Mouse (Mus musculus) CH12.LX (cell line): ENCODE results near the gene Ubash3b. TPM values are rescaled to one million over a fixed set of nuclear protein-coding genes. Genes with fewer than 3 reads are reported as not detected.

Experiments used
- DNase-seq: peaks from one replicate; pipeline ENCODE4 v3.0.0-alpha.2; 2013; ENCODE audit errors: extremely low read depth
- H3K27ac ChIP-seq: 2 replicates; pipeline ENCODE4 v1.5.1; 2012; ENCODE audit warnings: low read depth, mild to moderate bottlenecking, control low read depth, moderate library complexity; ENCODE audit not compliant: insufficient read depth
- H3K27me3 ChIP-seq: replicated peaks from 2 replicates; pipeline ENCODE3; 2012; ENCODE audit warnings: inconsistent platforms
- H3K36me3 ChIP-seq, 2 experiments: replicated peaks in 1 of 2; 2 replicates each; pipeline versions ENCODE3 to v1.6.1; 2012; ENCODE audit warnings: inconsistent platforms in 1 of 2, low read length in 1 of 2, mild to moderate bottlenecking in 1 of 2, mixed read lengths in 1 of 2, moderate library complexity in 1 of 2; ENCODE audit not compliant: control insufficient read depth in 1 of 2, insufficient read depth in 1 of 2
- H3K4me1 ChIP-seq, 2 experiments: 2 replicates each; pipeline ENCODE4 v1.6.1; 2012; ENCODE audit warnings: inconsistent platforms in 1 of 2, moderate library complexity in 1 of 2; ENCODE audit not compliant: insufficient read depth in 2 of 2, control insufficient read depth in 1 of 2
- H3K4me2 ChIP-seq: 2 replicates; pipeline ENCODE4 v1.6.1; 2012; ENCODE audit warnings: low read depth, mild to moderate bottlenecking, control low read depth; ENCODE audit not compliant: poor library complexity, insufficient read depth, severe bottlenecking
- H3K4me3 ChIP-seq, 3 experiments: fragments of 150-350 bp in 1 of 3; sonication (generic) in 1 of 3; replicated peaks in 1 of 3; 2 replicates each; pipeline versions ENCODE3 to v1.5.1; 2011 to 2012; ENCODE audit warnings: low read depth in 2 of 3, low read length in 2 of 3, mild to moderate bottlenecking in 2 of 3, moderate library complexity in 2 of 3, control low read depth in 1 of 3, improper control_type of control experiment in 1 of 3, inconsistent platforms in 1 of 3, mixed read lengths in 1 of 3; ENCODE audit not compliant: poor library complexity in 1 of 3
- H3K79me2 ChIP-seq: replicated peaks from 2 replicates; pipeline ENCODE4 v1.6.1; 2012; ENCODE audit warnings: mild to moderate bottlenecking, moderate library complexity; ENCODE audit not compliant: control insufficient read depth, poor library complexity, insufficient read depth, severe bottlenecking; ENCODE audit errors: extremely low read depth
- H3K9ac ChIP-seq: 2 replicates; pipeline ENCODE4 v1.6.1; 2012; ENCODE audit warnings: low read depth, mild to moderate bottlenecking, control low read depth, moderate library complexity; ENCODE audit not compliant: insufficient read depth
- H3K9me3 ChIP-seq: replicated peaks from 2 replicates; pipeline ENCODE3; 2012; ENCODE audit warnings: low read length, inconsistent platforms, mixed read lengths
- CHD1 ChIP-seq: IDR thresholded peaks from 2 replicates; pipeline ENCODE4 v1.6.1; 2012; ENCODE audit warnings: low read depth, low read length, improper control_type of control experiment, inconsistent platforms
- CTCF ChIP-seq, 2 experiments: IDR thresholded peaks in 1 of 2; conservative IDR thresholded peaks in 1 of 2; 2 replicates each; pipeline ENCODE4 v1.5.1; 2011 to 2012; ENCODE audit warnings: low read depth in 2 of 2, low read length in 2 of 2, improper control_type of control experiment in 1 of 2, inconsistent platforms in 1 of 2, mild to moderate bottlenecking in 1 of 2, moderate library complexity in 1 of 2
- E2F4 ChIP-seq: IDR thresholded peaks from 2 replicates; pipeline ENCODE4 v1.6.1; 2011; ENCODE audit warnings: low read depth, low read length, improper control_type of control experiment; ENCODE audit not compliant: insufficient replicate concordance
- ELF1 ChIP-seq: IDR thresholded peaks from 2 replicates; pipeline ENCODE4 v1.6.1; 2014; ENCODE audit warnings: low read depth, mild to moderate bottlenecking, inconsistent platforms, low read length, improper control_type of control experiment
- ETS1 ChIP-seq: conservative IDR thresholded peaks from 2 replicates; pipeline ENCODE4 v1.6.1; 2012; ENCODE audit warnings: low read depth, mild to moderate bottlenecking, inconsistent platforms, low read length, improper control_type of control experiment, moderate library complexity
- GABPA ChIP-seq: IDR thresholded peaks from 2 replicates; pipeline ENCODE4 v1.6.1; 2012; ENCODE audit warnings: low read depth, low read length, improper control_type of control experiment, inconsistent platforms; ENCODE audit not compliant: insufficient replicate concordance
- HCFC1 ChIP-seq: IDR thresholded peaks from 2 replicates; pipeline ENCODE4 v1.6.1; 2012; ENCODE audit warnings: low read depth, mild to moderate bottlenecking, inconsistent platforms, low read length, improper control_type of control experiment
- IRF4 ChIP-seq: IDR thresholded peaks from 2 replicates; pipeline ENCODE4 v1.6.1; 2014; ENCODE audit warnings: low read depth, mild to moderate bottlenecking, inconsistent platforms, low read length, improper control_type of control experiment
- JUN ChIP-seq: IDR thresholded peaks from 2 replicates; pipeline ENCODE4 v1.6.1; 2011; ENCODE audit warnings: low read depth, mild to moderate bottlenecking, low read length, improper control_type of control experiment, moderate library complexity; ENCODE audit not compliant: insufficient read depth
- MAFK ChIP-seq: IDR thresholded peaks from 2 replicates; pipeline ENCODE4 v1.6.1; 2011; ENCODE audit warnings: low read length, improper control_type of control experiment; ENCODE audit not compliant: insufficient replicate concordance
- MEF2A ChIP-seq: IDR thresholded peaks from 2 replicates; pipeline ENCODE4 v1.6.1; 2014; ENCODE audit warnings: low read depth, mild to moderate bottlenecking, inconsistent platforms, low read length, improper control_type of control experiment, borderline replicate concordance
- MXI1 ChIP-seq: IDR thresholded peaks from 2 replicates; pipeline ENCODE4 v1.6.1; 2011; ENCODE audit warnings: mild to moderate bottlenecking, low read depth, low read length, improper control_type of control experiment
- MYC ChIP-seq: IDR thresholded peaks from 2 replicates; pipeline ENCODE4 v1.6.1; 2011; ENCODE audit warnings: low read depth, mild to moderate bottlenecking, improper control_type of control experiment, low read length
- NELFE ChIP-seq: IDR thresholded peaks from 2 replicates; pipeline ENCODE4 v1.6.1; 2011; ENCODE audit warnings: low read depth, low read length, improper control_type of control experiment
- PAX5 ChIP-seq: IDR thresholded peaks from 2 replicates; pipeline ENCODE4 v1.6.1; 2012; ENCODE audit warnings: low read length, inconsistent platforms, mixed read lengths
- RAD21 ChIP-seq: IDR thresholded peaks from 2 replicates; pipeline ENCODE4 v1.6.1; 2011; ENCODE audit warnings: low read depth, mild to moderate bottlenecking, low read length, improper control_type of control experiment, moderate library complexity
- RCOR1 ChIP-seq: conservative IDR thresholded peaks from 2 replicates; pipeline ENCODE4 v1.6.1; 2012; ENCODE audit warnings: low read depth, mild to moderate bottlenecking, inconsistent platforms, low read length, improper control_type of control experiment
- SIN3A ChIP-seq: IDR thresholded peaks from 2 replicates; pipeline ENCODE4 v1.6.1; 2012; ENCODE audit warnings: low read length, improper control_type of control experiment, inconsistent platforms
- SMC3 ChIP-seq: IDR thresholded peaks from 2 replicates; pipeline ENCODE4 v1.6.1; 2011; ENCODE audit warnings: low read depth, low read length, improper control_type of control experiment
- TBP ChIP-seq: conservative IDR thresholded peaks from 2 replicates; pipeline ENCODE4 v1.6.1; 2011; ENCODE audit warnings: low read depth, low read length, improper control_type of control experiment
- TCF12 ChIP-seq: IDR thresholded peaks from 2 replicates; pipeline ENCODE4 v1.6.1; 2014; ENCODE audit warnings: low read depth, mild to moderate bottlenecking, inconsistent platforms, low read length, improper control_type of control experiment
- USF2 ChIP-seq: conservative IDR thresholded peaks from 2 replicates; pipeline ENCODE4 v1.6.1; 2011; ENCODE audit warnings: low read depth, low read length, improper control_type of control experiment
- ZC3H11A ChIP-seq: IDR thresholded peaks from 2 replicates; pipeline ENCODE4 v1.6.1; 2012; ENCODE audit warnings: low read depth, mild to moderate bottlenecking, inconsistent platforms, low read length, improper control_type of control experiment
- ZKSCAN1 ChIP-seq: IDR thresholded peaks from 2 replicates; pipeline ENCODE4 v1.6.1; 2012; ENCODE audit warnings: low read depth, inconsistent platforms, low read length, improper control_type of control experiment, borderline replicate concordance
- ZMIZ1 ChIP-seq: IDR thresholded peaks from 2 replicates; pipeline ENCODE4 v1.6.1; 2012; ENCODE audit warnings: low read depth, mild to moderate bottlenecking, inconsistent platforms, low read length, improper control_type of control experiment
- ZNF384 ChIP-seq: IDR thresholded peaks from 2 replicates; pipeline ENCODE4 v1.6.1; 2012; ENCODE audit warnings: low read depth, low read length, improper control_type of control experiment, inconsistent platforms
- dilution Hi-C: fragments of 300-500 bp; cut with MboI; formaldehyde crosslinking; loops from 2 replicates; pipeline ENCODE4 v1.14.3; 2020; ENCODE audit warnings: low sequenced_read_pairs; ENCODE audit not compliant: extremely low pct_unique_long_range_greater_than_20kb, extremely low pct_ligation_motif_present
- in situ Hi-C: fragments of 300-500 bp; cut with MboI; formaldehyde crosslinking; loops from 3 replicates; pipeline ENCODE4 v1.14.3; 2019; ENCODE audit warnings: low sequenced_read_pairs, low pct_ligation_motif_present, low pct_unique_long_range_greater_than_20kb, mixed read lengths
- polyA plus RNA-seq: library from polyadenylated mRNA; unstranded; fragments of >175 nt; gene quantifications from 2 replicates; pipeline ENCODE4 v1.2.1, GENCODE M21; 2012; ENCODE audit warnings: low read depth; ENCODE audit not compliant: insufficient read length
- total RNA-seq, 2 experiments: library from RNA; depleted of rRNA; stranded (reverse); fragments of 300-350 nt in 1 of 2; fragments of >200 nt in 1 of 2; gene quantifications; 2 replicates each; pipeline ENCODE4 v1.2.3; 2012 to 2014

Gene Ubash3b
- total and polyA plus RNA-seq, 3 experiments = 2.8 to 4.6 (median 4.2) TPM

DNA sequence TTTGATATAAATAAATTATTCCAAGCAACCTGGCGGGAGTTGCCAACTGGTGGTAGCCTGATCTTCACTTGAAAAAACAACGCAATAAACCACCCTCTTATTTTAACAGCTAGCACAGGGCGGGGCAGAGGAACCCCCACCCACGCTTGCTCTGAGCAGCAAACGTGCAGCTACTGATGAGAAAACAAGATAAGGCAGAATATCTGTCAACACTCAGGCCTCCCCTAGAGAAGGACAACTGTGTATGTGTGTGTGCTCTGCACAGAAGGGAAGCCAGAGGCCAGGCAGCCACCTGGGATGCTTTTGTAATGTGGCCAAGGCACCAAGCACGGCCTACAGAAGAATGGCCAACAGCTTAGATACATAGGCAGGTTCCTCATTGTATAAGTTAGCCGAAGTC lies 43.4 kb downstream of the Ubash3b start:
- Histone ChIP-seq H3K27me3 (no peaks in the 10 kb centered on the region), H3K4me1 (peaks cover 17 to 50% of the 10 kb centered on the region in 2 experiments), H3K4me2 (no peak overlapping the region), H3K9me3 (no peaks in the 10 kb centered on the region), H3K9ac (no peak overlapping the region), H3K4me3 (no peak overlapping the region), H3K27ac (no peak overlapping the region), H3K79me2 (no peaks in the 10 kb centered on the region), H3K36me3 (no peaks in the 10 kb centered on the region)
- DNase-seq = no peak
- dilution Hi-C loops = no loop called here
- TF ChIP-seq CTCF (conservative IDR thresholded peaks at IDR 0.05 in 1 of 2, IDR thresholded peaks at IDR 0.05 in 1 of 2; ENCODE audit: low read depth in 2 of 2, low read length in 2 of 2) (no peak), ZKSCAN1 (no peak), NELFE (no peak), MXI1 (no peak), GABPA (no peak), MYC (no peak), ZMIZ1 (no peak), SMC3 (no peak), ZNF384 (no peak), HCFC1 (no peak), ETS1 (no peak), TCF12 (no peak)
- in situ Hi-C loops = no loop called here

DNA sequence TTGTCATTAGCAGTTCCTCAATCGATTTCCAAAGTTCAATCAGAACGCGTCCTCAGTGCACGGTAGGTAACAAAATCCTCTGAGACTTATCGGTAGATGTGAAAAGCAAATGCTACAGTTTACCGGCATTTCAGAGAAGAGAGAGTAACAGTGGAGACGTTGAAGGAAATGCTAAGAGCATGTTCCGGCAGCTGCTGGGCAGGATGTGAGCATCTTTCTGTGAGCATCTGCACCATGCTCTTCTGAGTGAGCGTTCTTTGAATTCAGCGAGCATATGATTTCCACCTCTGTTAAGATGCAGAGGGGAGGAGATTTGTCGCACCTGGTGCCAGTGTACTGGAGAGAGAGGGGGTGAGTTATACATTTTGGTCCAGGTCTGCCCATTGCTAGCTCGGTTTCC lies 45.4 kb downstream of the Ubash3b start:
- H3K9me3 ChIP-seq = peaks cover 3% of the 10 kb centered on the region
- H3K9ac ChIP-seq = no peak overlapping the region
- no peaks in the 10 kb centered on the region for H3K79me2 ChIP-seq
- no peak overlapping the region for H3K4me3 ChIP-seq
- H3K4me2 ChIP-seq = no peak overlapping the region
- peaks cover 16 to 43% of the 10 kb centered on the region in 2 experiments for H3K4me1 ChIP-seq
- H3K27me3 ChIP-seq = no peaks in the 10 kb centered on the region
- DNase-seq = no peak
- H3K27ac ChIP-seq = no peak overlapping the region
- no peaks in the 10 kb centered on the region for H3K36me3 ChIP-seq
- in situ Hi-C loops (no loop called here), dilution Hi-C loops (no loop called here)
- no peak for TF ChIP-seq RCOR1

DNA sequence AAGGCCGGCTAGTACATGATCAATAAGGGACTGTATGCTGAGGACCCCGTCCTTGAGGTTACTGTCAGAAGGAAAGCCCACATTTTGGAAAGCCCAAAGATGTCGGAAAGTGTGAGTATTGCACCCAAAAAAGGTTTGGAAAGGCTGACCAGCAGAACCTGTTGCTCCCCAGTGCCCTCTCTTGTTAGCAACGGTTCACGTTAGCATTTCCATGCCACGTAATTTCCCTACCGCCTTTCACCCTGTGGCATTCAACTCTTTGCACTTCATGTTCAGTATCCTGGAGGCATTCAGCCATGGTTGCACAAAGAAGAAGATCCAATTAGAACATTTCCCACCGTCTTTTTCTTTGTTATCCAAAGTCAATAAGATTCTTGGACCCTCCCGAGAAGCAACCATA lies 47.1 kb downstream of the Ubash3b start:
- H3K9me3 ChIP-seq = peaks cover 3% of the 10 kb centered on the region
- TF ChIP-seq RAD21 (peak; percentile 45), MYC (peak; percentile 77), CHD1 (no peak), SMC3 (peak; percentile 60), NELFE (no peak), JUN (peak; percentile 92), TBP (no peak), ZMIZ1 (no peak), TCF12 (peak; percentile 56; the same call in 1 of the 2 replicates), MEF2A (peak; percentile 97), ZNF384 (no peak), PAX5 (no peak), IRF4 (peak; percentile 86), ZC3H11A (no peak), ETS1 (peak; percentile 87), USF2 (no peak), SIN3A (no peak), E2F4 (no peak), MAFK (0 out of 2 replicates have a peak, but pooled peaks have one; percentile 16), ELF1 (0 out of 2 replicates have a peak, but pooled peaks have one; percentile 6)

More for the DNA sequence above, 47.1 kb downstream of the Ubash3b start:
- no peaks in the 10 kb centered on the region for H3K27me3 ChIP-seq
- no peak overlapping the region for H3K4me3 ChIP-seq
- no peaks in the 10 kb centered on the region for H3K36me3 ChIP-seq
- peak overlapping the region; percentile 19; the same call in 1 of the 2 replicates for H3K4me2 ChIP-seq
- no peak overlapping the region for H3K9ac ChIP-seq
- in situ Hi-C loops = no loop called here
- H3K27ac ChIP-seq = no peak overlapping the region; the same call in 1 of the 2 replicates
- no peaks in the 10 kb centered on the region for H3K79me2 ChIP-seq
- dilution Hi-C loops = no loop called here
- H3K4me1 ChIP-seq = peaks cover 13 to 25% of the 10 kb centered on the region in 2 experiments
- DNase-seq = peak; percentile 61
